Mouse (Mus musculus) liver, embryonic 15.5 days (tissue): ENCODE data around the gene Narfl. TPM values are rescaled to one million over a fixed set of nuclear protein-coding genes. Genes with fewer than 3 reads are reported as not detected.
A peak's percentile ranks its signal among the peaks of the same experiment; 100 is the strongest.

ENCODE experiments used
- ATAC-seq: fragments of 200-750 bp; cut with Nextera tagmentation; 2 replicates; pipeline ENCODE4 v1.8.0; 2017; ENCODE audit warnings: moderate number of reproducible peaks, mild to moderate bottlenecking, moderate library complexity; ENCODE audit not compliant: insufficient read depth
- H3K27ac ChIP-seq: fragments of 300-500 bp; sonication (generic); replicated peaks from 2 replicates; pipeline ENCODE4 v1.5.1; 2015; ENCODE audit warnings: mild to moderate bottlenecking, inconsistent platforms
- H3K27me3 ChIP-seq: fragments of 300-500 bp; sonication (generic); 2 replicates; pipeline ENCODE4 v1.6.1; 2015; ENCODE audit warnings: mild to moderate bottlenecking, inconsistent platforms
- H3K36me3 ChIP-seq: fragments of 300-500 bp; sonication (generic); replicated peaks from 2 replicates; pipeline ENCODE4 v1.6.1; 2015; ENCODE audit warnings: moderate library complexity, mild to moderate bottlenecking, inconsistent platforms
- H3K4me1 ChIP-seq: fragments of 300-500 bp; sonication (generic); replicated peaks from 2 replicates; pipeline ENCODE4 v1.6.1; 2015; ENCODE audit warnings: inconsistent platforms
- H3K4me2 ChIP-seq: fragments of 300-500 bp; sonication (generic); 2 replicates; pipeline ENCODE4 v1.6.1; 2015; ENCODE audit warnings: moderate library complexity, mild to moderate bottlenecking, inconsistent platforms
- H3K4me3 ChIP-seq: fragments of 300-500 bp; sonication (generic); replicated peaks from 2 replicates; pipeline ENCODE4 v1.5.1; 2015; ENCODE audit warnings: mild to moderate bottlenecking, inconsistent platforms
- H3K9ac ChIP-seq: fragments of 300-500 bp; sonication (generic); 2 replicates; pipeline ENCODE4 v1.6.1; 2015; ENCODE audit warnings: moderate library complexity, mild to moderate bottlenecking, inconsistent platforms
- H3K9me3 ChIP-seq: fragments of 300-500 bp; sonication (generic); replicated peaks from 2 replicates; pipeline ENCODE4 v1.6.1; 2016; ENCODE audit warnings: inconsistent platforms
- WGBS: fragments of 180-500 bp; shearing (Covaris S2); methylation state at CpG from one replicate; pipeline ENCODE4 v1.1.7; 2015; ENCODE audit warnings: mixed read lengths; ENCODE audit not compliant: insufficient replicate concordance; 5-methylcytosine and 5-hydroxymethylcytosine counted together
- microRNA-seq: library from miRNA; unstranded; fragments of <30 nt; microRNA quantifications from one replicate; pipeline ENCODE4, GENCODE M21; 2016
- polyA plus RNA-seq: library from polyadenylated mRNA; unstranded; fragments of >200 nt; fragmentation: Nextera tagmentation; extraction: Ambion mirVana; gene quantifications from 2 replicates; pipeline ENCODE4 v1.2.1, GENCODE M21; 2015

The Narfl gene
- polyA plus RNA-seq, 1 experiment from 2014 or later, result 13.2 TPM

DNA sequence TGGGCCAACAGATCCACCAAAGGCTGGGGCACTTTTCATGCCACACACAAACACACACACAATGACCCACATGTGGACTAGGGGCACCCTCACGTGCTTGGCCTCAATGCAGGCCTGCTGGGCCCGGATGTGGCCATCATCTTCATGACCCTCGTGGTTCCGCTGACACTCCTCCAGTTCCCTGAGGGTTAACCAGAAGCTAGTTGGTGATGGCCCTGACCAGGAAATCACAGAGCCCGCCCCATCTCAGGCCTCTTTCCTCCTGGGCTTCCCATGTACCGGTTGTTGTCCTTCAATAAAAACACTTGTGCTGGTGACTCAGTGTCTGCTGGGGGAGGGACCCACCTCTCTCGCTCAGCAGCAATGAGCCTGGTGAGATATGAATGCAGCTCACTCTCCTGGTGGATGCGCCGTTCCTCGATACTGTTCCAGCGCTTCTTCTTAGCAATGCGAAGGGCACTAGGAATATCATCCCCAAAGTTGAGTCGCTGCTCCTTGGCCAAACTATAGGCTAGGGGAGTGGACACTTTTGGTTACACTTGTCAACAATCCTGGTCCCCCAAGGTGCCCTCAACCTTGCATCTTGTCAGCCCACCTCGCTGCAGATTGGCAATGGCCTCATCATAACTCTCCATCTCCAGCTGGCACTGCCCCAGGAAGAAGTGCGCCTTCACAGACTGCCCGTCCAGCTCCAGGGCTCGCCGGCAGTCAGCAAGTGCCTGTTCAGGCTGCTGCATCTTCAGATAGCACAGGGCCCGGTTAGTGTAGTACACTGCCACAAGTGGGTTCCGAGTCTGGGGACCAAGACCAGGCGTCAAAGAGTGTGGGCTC is 58.1 kb downstream of the Narfl start:
- 41% methylated on average over 21 of the region's 21 CpGs for WGBS
- ATAC-seq, result no peak
- H3K27me3 ChIP-seq, result no peaks in the 10 kb centered on the region
- H3K36me3 ChIP-seq, result peaks cover 46% of the 10 kb centered on the region
- H3K27ac ChIP-seq, result peak overlapping the region; percentile 90
- peak overlapping the region; percentile 79 for H3K9ac ChIP-seq
- peak overlapping the region; percentile 92 for H3K4me2 ChIP-seq
- H3K4me1 ChIP-seq, result peaks cover 82% of the 10 kb centered on the region
- peak overlapping the region; percentile 72 for H3K4me3 ChIP-seq
- no peaks in the 10 kb centered on the region for H3K9me3 ChIP-seq

DNA sequence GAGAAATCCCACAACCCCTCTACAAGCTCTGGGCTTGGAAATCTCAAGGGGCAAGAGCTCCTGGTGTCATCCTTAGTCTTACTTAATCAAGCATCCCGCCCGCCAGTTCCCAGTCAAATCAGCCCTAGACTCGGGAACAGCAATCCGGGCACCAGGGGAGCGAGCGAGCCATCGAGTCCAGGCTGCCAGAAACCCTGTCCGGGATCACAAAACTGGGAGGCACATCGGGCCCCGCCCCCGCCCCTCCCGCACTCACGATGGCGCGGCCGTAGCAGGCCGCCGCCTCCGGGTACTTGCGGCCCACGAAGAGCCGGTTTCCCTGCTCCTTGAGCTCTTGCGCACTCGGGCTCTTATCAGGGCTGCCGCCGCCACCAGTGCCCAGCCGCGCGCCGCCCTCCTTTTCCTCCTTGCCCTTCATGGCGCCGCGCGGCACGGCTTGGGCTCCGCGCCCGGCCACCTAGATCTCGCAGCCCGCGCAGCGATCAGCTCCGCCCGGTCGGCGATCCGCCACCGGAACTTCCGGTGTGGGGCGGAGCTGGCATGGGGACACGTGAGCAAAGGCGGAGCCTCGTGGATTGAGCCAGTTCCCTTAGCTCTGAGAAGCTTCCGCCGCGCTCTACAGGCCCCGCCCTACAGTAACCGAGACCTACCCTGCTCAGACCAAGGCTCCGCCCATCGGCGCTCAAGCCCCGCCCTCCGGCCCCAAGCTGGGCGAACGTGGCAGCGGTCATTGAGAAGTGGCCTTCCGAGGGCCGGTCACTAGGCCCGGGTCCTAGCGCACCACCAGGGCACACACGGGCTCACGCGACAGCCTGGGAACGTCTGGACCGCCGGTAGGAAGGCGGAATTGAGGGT is 59.1 kb downstream of the Narfl start:
- H3K4me1 ChIP-seq, result peaks cover 92% of the 10 kb centered on the region
- H3K4me3 ChIP-seq, result peak overlapping the region; percentile 72
- 0% methylated on average over 75 of the region's 77 CpGs for WGBS
- ATAC-seq, result peak; percentile 87
- H3K4me2 ChIP-seq, result peak overlapping the region; percentile 92
- H3K27ac ChIP-seq, result peak overlapping the region; percentile 90
- no peaks in the 10 kb centered on the region for H3K9me3 ChIP-seq
- peak overlapping the region; percentile 79 for H3K9ac ChIP-seq
- no peaks in the 10 kb centered on the region for H3K27me3 ChIP-seq
- H3K36me3 ChIP-seq, result peaks cover 41% of the 10 kb centered on the region

Small RNAs within 50 kb of the gene (microRNA-seq; reads per million reads assigned to microRNA genes)
- not detected for gene Gm25083
- gene Mir3082, result 0.76 reads per million
- gene Mir6966, result 1.3 reads per million

Other genes starting within 250 kb of the Narfl start
- 0.21 and 0.43 TPM in 2 replicates for gene Sox8, start 203.1 kb upstream of the Narfl start, polyA plus RNA-seq
- 10.1 and 13.0 TPM in 2 replicates for gene Lmf1, start 194.7 kb upstream of the Narfl start, polyA plus RNA-seq
- gene Gng13, start 56.6 kb upstream of the Narfl start, polyA plus RNA-seq, result not detected in 2 replicates
- gene Chtf18, start 46.4 kb upstream of the Narfl start, polyA plus RNA-seq, result 21.1 and 24.2 TPM in 2 replicates
- gene Rpusd1, start 46.1 kb upstream of the Narfl start, polyA plus RNA-seq, result 6.4 and 6.6 TPM in 2 replicates
- not detected in 2 replicates for gene Mslnl, start 37.7 kb upstream of the Narfl start, polyA plus RNA-seq
- gene Msln, start 19.4 kb upstream of the Narfl start, polyA plus RNA-seq, result 2.5 and 2.7 TPM in 2 replicates
- gene Haghl, start 11.9 kb downstream of the Narfl start, polyA plus RNA-seq, result 5.6 and 7.4 TPM in 2 replicates
- gene Ccdc78, start 12.8 kb downstream of the Narfl start, polyA plus RNA-seq, result 0.03 and 0.07 TPM in 2 replicates
- 54.9 and 59.6 TPM in 2 replicates for gene Fam173a, start 19.1 kb downstream of the Narfl start, polyA plus RNA-seq
- gene AC134908.4, start 21.9 kb downstream of the Narfl start, polyA plus RNA-seq, result not detected in 2 replicates
- 15.5 and 18.2 TPM in 2 replicates for gene Metrn, start 23.4 kb downstream of the Narfl start, polyA plus RNA-seq
- gene Fbxl16, start 35.3 kb downstream of the Narfl start, polyA plus RNA-seq, result 0.07 and 0.12 TPM in 2 replicates
- gene Wdr24, start 49.9 kb downstream of the Narfl start, polyA plus RNA-seq, result 11.7 and 13.0 TPM in 2 replicates
- 19.6 and 25.2 TPM in 2 replicates for gene Jmjd8, start 55.1 kb downstream of the Narfl start, polyA plus RNA-seq
- 114 and 130 TPM in 2 replicates for gene Stub1, start 59.6 kb downstream of the Narfl start, polyA plus RNA-seq
- 0.25 and 0.48 TPM in 2 replicates for gene Rhbdl1, start 63.5 kb downstream of the Narfl start, polyA plus RNA-seq
- gene Gm20683, start 68.0 kb downstream of the Narfl start, polyA plus RNA-seq, result 0.46 and 0.52 TPM in 2 replicates
- gene Rhot2, start 71.1 kb downstream of the Narfl start, polyA plus RNA-seq, result 10.8 and 12.6 TPM in 2 replicates
- 8.1 and 9.3 TPM in 2 replicates for gene Wdr90, start 87.7 kb downstream of the Narfl start, polyA plus RNA-seq
- 37.3 and 39.3 TPM in 2 replicates for gene Mcrip2, start 95.0 kb downstream of the Narfl start, polyA plus RNA-seq
- 46.4 and 49.4 TPM in 2 replicates for gene Mettl26, start 101.3 kb downstream of the Narfl start, polyA plus RNA-seq
- 0.35 and 0.59 TPM in 2 replicates for gene Wfikkn1, start 107.1 kb downstream of the Narfl start, polyA plus RNA-seq
- 6.6 and 8.4 TPM in 2 replicates for gene Rab40c, start 146.0 kb downstream of the Narfl start, polyA plus RNA-seq
- gene Pigq, start 171.2 kb downstream of the Narfl start, polyA plus RNA-seq, result 156 and 174 TPM in 2 replicates
- 6.1 and 6.7 TPM in 2 replicates for gene Nhlrc4, start 171.2 kb downstream of the Narfl start, polyA plus RNA-seq
- gene A930017K11Rik, start 178.8 kb downstream of the Narfl start, polyA plus RNA-seq, result 0.23 and 0.37 TPM in 2 replicates
- 9.7 and 11.4 TPM in 2 replicates for gene Capn15, start 212.0 kb downstream of the Narfl start, polyA plus RNA-seq